Mouse (Mus musculus) limb, embryonic 14.5 days (tissue): ENCODE data around the gene Oas1c. TPM values are rescaled to one million over a fixed set of nuclear protein-coding genes. Genes with fewer than 3 reads are reported as not detected.

Source experiments
- ATAC-seq: fragments of 200-750 bp; cut with Nextera tagmentation; 2 replicates; pipeline ENCODE4 v1.8.0; 2017; ENCODE audit warnings: low read depth, moderate number of reproducible peaks, moderate TSS enrichment; ENCODE audit not compliant: low FRiP score
- DNase-seq: peaks from one replicate; pipeline ENCODE4 v3.0.0-alpha.2; 2015; ENCODE audit warnings: low spot score
- H3K27ac ChIP-seq: fragments of 300-500 bp; sonication (generic); replicated peaks from 2 replicates; pipeline ENCODE4 v1.5.1; 2014; ENCODE audit warnings: low read depth, mild to moderate bottlenecking, low read length, moderate library complexity, mixed read lengths
- H3K27me3 ChIP-seq: fragments of 300-500 bp; sonication (generic); 2 replicates; pipeline ENCODE4 v1.6.1; 2014; ENCODE audit warnings: low read length, mixed read lengths; ENCODE audit not compliant: control insufficient read depth, insufficient read depth
- H3K36me3 ChIP-seq: fragments of 300-500 bp; sonication (generic); 2 replicates; pipeline ENCODE4 v1.6.1; 2014; ENCODE audit warnings: mild to moderate bottlenecking, low read length, moderate library complexity, mixed read lengths; ENCODE audit not compliant: control insufficient read depth, insufficient read depth
- H3K4me1 ChIP-seq: fragments of 300-500 bp; sonication (generic); 2 replicates; pipeline ENCODE4 v1.6.1; 2014; ENCODE audit warnings: antibody characterized with exemption, low read length, mixed read lengths; ENCODE audit not compliant: control insufficient read depth, insufficient read depth
- H3K4me2 ChIP-seq: fragments of 300-500 bp; sonication (generic); replicated peaks from 2 replicates; pipeline ENCODE4 v1.6.1; 2014; ENCODE audit warnings: low read depth, mild to moderate bottlenecking, low read length, moderate library complexity; ENCODE audit not compliant: severe bottlenecking
- H3K4me3 ChIP-seq: fragments of 300-500 bp; sonication (generic); replicated peaks from 2 replicates; pipeline ENCODE4 v1.5.1; 2014; ENCODE audit warnings: low read length
- H3K9ac ChIP-seq: fragments of 300-500 bp; sonication (generic); 2 replicates; pipeline ENCODE4 v1.6.1; 2014; ENCODE audit warnings: mild to moderate bottlenecking, low read depth, low read length, moderate library complexity; ENCODE audit not compliant: severe bottlenecking
- H3K9me3 ChIP-seq: fragments of 300-500 bp; sonication (generic); 2 replicates; pipeline ENCODE4 v1.6.1; 2016; ENCODE audit warnings: low read length; ENCODE audit not compliant: control insufficient read depth
- POLR2A ChIP-seq: fragments of 200-500 bp; IDR thresholded peaks from 2 replicates; pipeline ENCODE4 v1.8.0; 2012; ENCODE audit warnings: inconsistent platforms, mild to moderate bottlenecking, moderate library complexity, borderline replicate concordance; ENCODE audit not compliant: insufficient read depth, insufficient read length; ENCODE audit errors: extremely low read depth
- WGBS: fragments of 180-500 bp; shearing (Covaris S2); extraction: QIAGEN DNeasy Blood & Tissue Kit; methylation state at CpG from one replicate; pipeline ENCODE4 v1.1.7; 2014; 5-methylcytosine and 5-hydroxymethylcytosine counted together
- polyA plus RNA-seq, 2 experiments: library from polyadenylated mRNA; depleted of rRNA in 1 of 2; stranded (reverse) in 1 of 2; unstranded in 1 of 2; fragments of >200 nt; fragmentation: Nextera tagmentation in 1 of 2; extraction: Ambion mirVana in 1 of 2; gene quantifications; 2 replicates each; pipeline versions ENCODE4 v1.2.1 to v1.2.3; 2012 to 2014

Oas1c gene
- 0.58 and 0.85 TPM in 2 replicates for polyA plus RNA-seq (2012; rRNA removed)
- 0.10 and 0.19 TPM in 2 replicates for polyA plus RNA-seq (2014; fragmentation: Nextera tagmentation; extraction: Ambion mirVana)

DNA sequence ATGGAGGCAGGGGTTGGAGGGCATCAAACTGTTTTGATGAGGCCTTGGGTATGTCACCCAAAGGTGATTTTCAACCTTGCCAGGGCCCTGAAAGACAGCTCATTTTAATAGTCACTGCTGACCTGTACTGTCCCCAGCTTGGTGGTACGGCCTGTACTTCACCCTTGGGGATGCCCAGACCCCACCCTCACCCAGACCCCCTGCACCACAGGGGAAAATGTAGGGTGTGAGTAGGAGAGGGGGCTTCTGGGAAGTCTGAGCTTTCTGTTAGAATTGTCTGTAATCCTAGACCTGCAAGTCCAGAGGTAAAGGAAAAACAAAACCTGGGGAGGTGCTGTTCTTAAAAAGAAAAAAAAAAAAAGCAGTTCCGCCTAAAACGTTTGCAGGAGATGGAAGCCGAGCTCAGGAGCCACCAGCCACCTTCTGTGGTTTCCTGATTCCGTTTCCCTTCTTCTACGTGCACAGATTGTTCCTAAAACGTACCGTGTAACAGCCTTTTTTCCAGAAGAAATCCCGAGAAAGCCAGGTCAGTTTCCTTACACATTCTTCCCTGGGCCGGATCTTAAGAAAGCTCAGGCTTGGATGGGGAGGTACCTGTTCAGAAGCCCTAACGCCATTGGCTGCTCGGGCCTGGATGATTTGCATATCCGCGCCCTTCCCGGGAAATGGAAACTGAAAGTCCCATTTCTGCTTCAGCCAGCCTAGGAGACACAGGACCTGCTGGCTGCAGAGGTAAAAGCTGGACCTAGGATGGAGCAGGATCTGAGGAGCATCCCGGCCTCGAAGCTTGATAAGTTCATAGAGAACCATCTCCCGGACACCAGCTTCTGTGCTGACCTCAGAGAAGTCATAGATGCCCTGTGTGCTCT lies at the start of gene Oas1c:
Gene Oas1c (minus strand): TSS at position 564 of the 869 bp plus-strand sequence.
- ATAC-seq (peak; percentile 90), DNase-seq (peak; percentile 86)
- H3K27me3 ChIP-seq: no peaks in the 10 kb centered on the region
- peak within 1 kb of the TSS; percentile 57 for H3K4me2 ChIP-seq
- 4% methylated on average over 18 of the region's 18 CpGs for WGBS
- H3K4me3 ChIP-seq: peak within 1 kb of the TSS; percentile 24
- H3K9me3 ChIP-seq: no peaks in the 10 kb centered on the region
- H3K4me1 ChIP-seq: peaks cover 4% of the 10 kb centered on the region; the same call in 1 of the 2 replicates
- H3K36me3 ChIP-seq: no peaks in the 10 kb centered on the region
- TF ChIP-seq POLR2A: no peak
- peak within 1 kb of the TSS; percentile 51 for H3K9ac ChIP-seq
- peak within 1 kb of the TSS; percentile 73 for H3K27ac ChIP-seq

DNA sequence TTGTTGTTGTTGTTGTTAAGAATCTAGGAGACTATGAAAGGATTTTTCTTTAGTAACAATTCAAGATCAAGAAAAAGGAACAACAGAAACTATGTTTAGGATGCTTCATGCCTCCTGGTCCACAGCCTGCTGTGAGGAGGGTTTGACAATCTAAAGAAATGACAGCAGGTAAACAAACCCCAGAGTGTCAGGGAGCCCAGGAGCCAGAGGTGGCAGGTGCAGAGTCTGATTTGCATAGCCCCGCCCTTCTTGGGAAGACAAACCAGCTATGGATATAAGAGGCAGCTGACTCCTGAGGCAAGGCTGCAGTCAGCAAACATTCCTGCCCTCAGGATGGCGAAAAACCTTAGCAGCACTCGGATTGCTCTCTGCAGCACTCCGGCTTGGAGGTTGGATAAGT lies 48.8 kb upstream of the Oas1c start, which contains the start of gene Oas1h:
Gene Oas1h (plus strand): TSS at position 301 of the 400 bp plus-strand sequence.
- no peak within 1 kb of the TSS for H3K4me2 ChIP-seq
- no peak for DNase-seq
- 56% methylated on average over 4 of the region's 4 CpGs for WGBS

DNA sequence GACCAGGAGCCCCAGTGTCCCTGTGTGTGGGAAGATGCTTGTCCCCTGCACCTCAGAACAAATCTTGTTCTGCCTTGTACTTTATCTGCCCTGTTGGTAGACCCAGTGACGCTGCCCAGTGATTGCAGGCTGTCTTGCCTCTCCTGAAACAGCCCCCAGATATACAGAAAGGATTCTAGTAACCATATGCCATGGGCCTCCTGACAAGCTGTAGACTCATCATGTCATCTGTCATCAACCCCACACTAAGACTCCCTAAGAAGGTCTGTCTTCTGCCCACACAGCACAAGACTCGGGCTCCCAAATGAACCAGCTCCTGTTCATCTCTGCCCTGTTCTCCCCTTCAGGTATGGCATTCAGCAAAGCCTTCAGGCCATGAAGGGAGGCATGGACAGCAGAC lies 46.9 kb upstream of the Oas1c start:
- DNase-seq: no peak

More for the DNA sequence above, 48.8 kb upstream of the Oas1c start, which contains the start of gene Oas1h:
- TF ChIP-seq POLR2A: no peak
- ATAC-seq: no peak
- Histone ChIP-seq H3K27ac (no peak within 1 kb of the TSS), H3K27me3 (no peaks in the 10 kb centered on the region), H3K4me1 (no peaks in the 10 kb centered on the region), H3K9me3 (no peaks in the 10 kb centered on the region), H3K4me3 (no peak within 1 kb of the TSS), H3K9ac (no peak within 1 kb of the TSS), H3K36me3 (no peaks in the 10 kb centered on the region)

DNA sequence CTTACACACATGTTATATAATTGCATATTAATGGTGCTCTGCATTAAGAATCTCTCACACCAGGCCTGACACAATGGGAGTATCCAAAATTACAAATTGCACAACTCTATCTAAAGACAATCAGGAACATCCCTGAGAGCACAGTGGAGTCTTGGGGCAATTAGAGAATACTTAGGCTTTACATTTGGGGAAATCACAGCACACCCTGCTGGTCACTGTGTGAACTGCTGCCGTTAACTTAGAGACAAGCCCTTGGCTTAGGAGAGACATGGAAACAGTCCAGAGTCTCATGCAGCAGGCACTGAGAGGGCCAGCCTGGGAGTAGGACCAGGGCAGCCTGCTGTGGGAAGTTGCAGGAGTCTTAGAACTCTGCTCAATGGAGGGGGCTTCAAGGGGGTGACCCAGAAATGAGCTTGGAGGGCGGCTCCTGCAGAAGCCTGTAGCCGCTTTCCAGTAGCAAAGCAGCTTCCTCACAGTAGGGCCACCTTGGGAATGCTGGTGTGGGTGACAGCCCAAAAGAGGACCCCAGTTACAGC lies 37.4 kb upstream of the Oas1c start:
- H3K9ac ChIP-seq: no peak overlapping the region
- DNase-seq (peak; percentile 15), ATAC-seq (no peak)

More for the DNA sequence above, 46.9 kb upstream of the Oas1c start:
- Histone ChIP-seq H3K9ac (no peak overlapping the region), H3K4me3 (no peak overlapping the region), H3K4me1 (no peaks in the 10 kb centered on the region), H3K4me2 (no peak overlapping the region), H3K36me3 (no peaks in the 10 kb centered on the region), H3K27me3 (no peaks in the 10 kb centered on the region), H3K27ac (no peak overlapping the region), H3K9me3 (peaks cover 5% of the 10 kb centered on the region)
- no peak for TF ChIP-seq POLR2A
- WGBS: 76% methylated on average over 2 of the region's 2 CpGs
- no peak for ATAC-seq

DNA sequence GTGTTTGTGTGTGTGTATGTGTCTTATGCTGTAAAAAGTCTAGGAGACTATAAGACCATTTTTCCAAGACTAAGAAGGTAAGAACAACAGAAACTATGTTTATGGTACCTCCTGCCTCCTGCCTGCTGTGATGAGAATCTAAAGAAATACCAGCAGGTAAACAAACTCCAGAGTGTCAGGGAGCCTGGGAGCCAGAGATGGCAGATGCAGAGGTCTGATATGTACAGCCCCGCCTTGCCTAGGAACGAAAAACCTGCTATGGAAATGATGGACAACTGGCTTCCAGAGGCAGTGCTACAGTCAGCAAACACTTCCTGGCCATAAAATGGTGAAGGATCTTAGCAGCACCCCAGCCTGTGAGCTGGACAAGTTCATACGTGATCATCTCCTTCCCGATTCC lies 34.8 kb upstream of the Oas1c start, which contains the start of gene Oas1f:
Gene Oas1f (plus strand): TSS at position 301 of the 400 bp plus-strand sequence.
- WGBS: 68% methylated on average over 4 of the region's 4 CpGs
- Histone ChIP-seq H3K9ac (no peak within 1 kb of the TSS), H3K9me3 (no peaks in the 10 kb centered on the region), H3K4me2 (no peak within 1 kb of the TSS), H3K27ac (no peak within 1 kb of the TSS), H3K27me3 (no peaks in the 10 kb centered on the region), H3K4me3 (no peak within 1 kb of the TSS), H3K4me1 (no peaks in the 10 kb centered on the region), H3K36me3 (no peaks in the 10 kb centered on the region)
- no peak for TF ChIP-seq POLR2A
- no peak for ATAC-seq
- DNase-seq: no peak

More for the DNA sequence above, 37.4 kb upstream of the Oas1c start:
- no peak overlapping the region for H3K4me2 ChIP-seq
- H3K27me3 ChIP-seq: no peaks in the 10 kb centered on the region
- no peak overlapping the region for H3K4me3 ChIP-seq
- H3K36me3 ChIP-seq: no peaks in the 10 kb centered on the region
- no peak for TF ChIP-seq POLR2A
- no peaks in the 10 kb centered on the region for H3K4me1 ChIP-seq
- no peak overlapping the region for H3K27ac ChIP-seq
- H3K9me3 ChIP-seq: peaks cover 6% of the 10 kb centered on the region
- WGBS: 63% methylated on average over 3 of the region's 3 CpGs
